Mouse (Mus musculus) urinary bladder, postnatal 4 days (tissue): ENCODE data around the gene Rpl7l1.
"Not testable (repeated sequence)": the region's sequence is repeated elsewhere in the genome, so short reads cannot be mapped to it uniquely, and the experiment has no call there.

Experiments
- DNase-seq, 2 experiments: peaks; one replicate each; pipeline ENCODE4 v3.0.0; 2021 to 2022; ENCODE audit warnings: low spot score in 2 of 2

The Rpl7l1 gene

DNA sequence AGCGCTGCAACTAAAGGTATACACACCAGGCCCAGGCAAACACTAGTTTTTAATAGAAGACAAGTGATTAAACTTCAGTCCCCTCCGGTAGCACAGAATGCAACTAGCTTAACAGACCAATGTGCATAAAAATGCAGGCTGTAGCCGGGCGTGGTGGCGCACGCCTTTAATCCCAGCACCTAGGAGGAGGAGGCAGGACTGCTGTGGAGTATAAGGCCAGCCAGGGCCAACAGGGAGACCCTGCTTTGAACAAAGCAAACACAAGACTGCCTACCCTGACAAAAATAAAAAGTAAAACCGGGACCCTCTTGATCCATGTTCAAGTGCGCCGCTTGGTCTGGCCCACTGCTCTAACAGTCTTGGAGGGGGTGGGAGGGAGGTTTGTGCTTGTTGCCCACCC lies 7.4 kb downstream of the Rpl7l1 start:
- DNase-seq: no peak

GRCm38 (mm10) chr17:46774131-46774472 lies 8.4 kb downstream of the Rpl7l1 start:
- DNase-seq: no peak

- DNase-seq: no peak
These were observed 9.0 kb downstream of the Rpl7l1 start for GRCm38 (mm10) chr17:46773278-46774130.

- peak; percentile 80 to 84 for DNase-seq
These were observed 9.8 kb downstream of the Rpl7l1 start, which contains the start of gene 2310039H08Rik for GRCm38 (mm10) chr17:46772404-46773277. Gene 2310039H08Rik, plus strand, starts transcription at chr17:46772635.

DNA sequence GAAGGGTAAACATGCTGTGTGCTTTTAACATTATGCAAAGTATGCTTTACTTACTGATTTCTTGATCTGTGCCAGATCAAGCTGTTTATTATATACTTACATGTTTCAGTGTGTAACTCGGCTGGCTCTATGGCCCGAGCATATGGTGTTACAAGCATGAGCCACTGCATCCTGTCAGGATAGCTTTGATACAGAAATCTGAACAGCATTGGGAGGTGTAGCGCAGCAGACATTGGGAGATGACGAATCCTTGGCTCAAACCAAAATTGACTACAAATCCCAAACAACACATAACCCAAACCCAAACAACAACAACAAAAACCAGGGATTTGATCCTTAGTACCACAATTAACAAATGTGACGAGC lies 10.5 kb downstream of the Rpl7l1 start:
- DNase-seq: no peak

DNA sequence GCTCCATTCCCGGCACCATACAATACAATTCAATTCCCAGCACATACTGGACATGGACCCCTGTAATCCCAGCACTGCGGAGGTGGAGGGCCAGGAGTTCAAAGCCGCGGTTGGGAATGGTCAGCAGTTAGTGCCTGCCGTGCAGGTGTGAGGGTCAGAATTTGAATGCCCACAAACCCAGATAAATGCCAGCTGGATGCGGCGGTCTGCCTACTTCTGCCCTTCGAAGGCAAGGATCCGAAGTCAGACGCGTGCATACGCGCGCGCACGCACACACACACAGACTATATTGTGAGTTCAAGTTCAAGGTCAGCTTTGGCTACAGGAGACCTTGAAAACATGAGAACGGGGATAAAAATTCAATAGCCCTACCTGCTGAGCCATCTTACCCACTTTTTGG lies 10.9 kb downstream of the Rpl7l1 start:
- DNase-seq: no peak

DNA sequence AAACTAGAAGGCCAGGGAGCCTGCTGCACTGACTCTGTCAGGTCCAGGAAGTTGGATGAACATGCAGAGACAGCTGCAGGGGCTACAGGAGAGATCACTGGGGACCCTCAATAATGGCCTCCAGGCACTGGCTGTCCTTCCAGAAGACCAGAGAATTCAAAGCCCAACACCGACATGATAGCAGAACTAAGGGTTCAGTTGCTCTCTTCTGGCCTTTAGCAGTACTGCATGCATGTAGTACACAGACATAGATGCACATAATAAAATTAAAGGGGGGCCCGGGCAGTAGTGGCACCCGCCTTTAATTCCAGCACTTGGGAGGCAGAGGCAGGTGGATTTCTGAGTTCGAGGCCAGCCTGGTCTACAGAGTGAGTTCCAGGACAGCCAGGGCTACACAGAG lies 11.4 kb downstream of the Rpl7l1 start:
- DNase-seq: no peak

GRCm38 (mm10) chr17:46770546-46770945 lies 11.9 kb downstream of the Rpl7l1 start:
- no peak for DNase-seq

GRCm38 (mm10) chr17:46767868-46768267 lies 14.6 kb downstream of the Rpl7l1 start:
- DNase-seq: no peak

DNA sequence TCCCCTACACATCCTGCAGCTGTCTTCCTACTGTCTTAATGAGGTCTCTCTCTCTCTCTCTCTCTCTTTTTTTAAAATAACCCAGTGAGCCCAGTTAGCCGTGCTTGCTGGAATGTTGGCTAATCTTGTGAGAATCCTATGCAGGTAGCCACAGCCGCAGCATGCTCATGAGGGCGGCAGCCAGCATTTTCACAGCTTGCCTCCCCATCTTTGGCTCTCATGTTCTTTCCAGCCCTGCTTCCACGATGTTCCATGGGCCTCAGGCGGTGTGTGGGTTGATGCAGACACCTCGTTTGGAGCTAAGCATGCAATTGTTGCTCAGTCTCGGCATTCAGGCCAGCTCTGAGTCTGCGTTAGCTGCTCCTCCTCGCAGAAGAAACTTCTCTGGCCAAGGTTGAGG lies 17.6 kb downstream of the Rpl7l1 start:
- not testable (repeated sequence) for DNase-seq

DNA sequence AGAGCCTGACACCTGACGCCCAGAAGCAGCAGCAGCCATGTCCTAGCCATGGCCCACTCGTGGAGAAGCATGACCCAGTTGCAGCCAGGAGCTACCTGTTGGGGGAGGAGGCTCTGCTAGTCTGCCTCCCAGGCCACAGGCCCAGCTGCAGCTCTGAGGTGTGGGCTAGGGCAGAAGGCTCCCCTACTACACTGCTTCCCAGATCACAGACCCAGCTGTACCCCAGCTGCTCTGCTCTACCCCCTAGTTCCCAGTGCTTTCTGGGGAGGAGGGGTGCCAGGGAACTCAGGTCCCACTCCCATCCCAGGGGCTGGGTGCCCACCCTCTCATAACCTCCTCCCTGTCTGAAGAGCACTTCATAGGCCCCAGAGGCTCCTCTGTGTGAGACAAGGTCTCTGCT lies 18.9 kb downstream of the Rpl7l1 start, which contains the start of gene Ptcra:
Gene Ptcra, minus strand, starts transcription at position 169 of the 400 bp plus-strand sequence.
- DNase-seq: no peak

- DNase-seq: no peak
These were observed 23.7 kb downstream of the Rpl7l1 start for GRCm38 (mm10) chr17:46758753-46759152.

- DNase-seq: peak; percentile 97 to 99
These were observed 30.5 kb downstream of the Rpl7l1 start, which contains the start of gene Cnpy3 for GRCm38 (mm10) chr17:46751794-46752556. Gene Cnpy3, minus strand, starts transcription at chr17:46752214.

- no peak for DNase-seq
These were observed 31.2 kb downstream of the Rpl7l1 start for GRCm38 (mm10) chr17:46751056-46751793.

- no peak for DNase-seq
These were observed 31.9 kb downstream of the Rpl7l1 start for GRCm38 (mm10) chr17:46750580-46750979.

- no peak for DNase-seq
These were observed 33.2 kb downstream of the Rpl7l1 start for GRCm38 (mm10) chr17:46749282-46749681.

- no peak for DNase-seq
These were observed 34.7 kb downstream of the Rpl7l1 start for GRCm38 (mm10) chr17:46747806-46748205.

GRCm38 (mm10) chr17:46747234-46747633 lies 35.2 kb downstream of the Rpl7l1 start:
- no peak for DNase-seq

DNA sequence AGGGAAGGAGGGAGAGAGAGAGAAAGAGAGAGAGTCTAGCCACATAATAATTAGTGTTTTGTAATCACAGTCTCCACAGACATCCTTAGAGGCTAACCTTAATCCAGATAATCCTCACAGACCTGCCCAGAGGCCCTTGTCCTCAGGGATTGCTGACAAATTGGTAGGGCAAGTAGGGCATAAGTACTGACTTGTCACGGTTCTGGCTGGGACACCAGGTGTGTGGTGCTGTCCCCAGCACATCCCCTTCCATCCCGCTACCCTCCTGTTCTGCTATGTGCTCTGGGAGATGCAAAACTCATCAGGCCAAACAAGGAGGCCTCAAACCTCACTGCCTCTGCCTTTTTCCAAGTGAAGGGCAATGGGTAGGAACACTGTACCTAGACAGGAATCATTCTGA lies 37.0 kb downstream of the Rpl7l1 start:
- DNase-seq: no peak

GRCm38 (mm10) chr17:46742986-46743385 lies 39.5 kb downstream of the Rpl7l1 start:
- DNase-seq: no peak

DNA sequence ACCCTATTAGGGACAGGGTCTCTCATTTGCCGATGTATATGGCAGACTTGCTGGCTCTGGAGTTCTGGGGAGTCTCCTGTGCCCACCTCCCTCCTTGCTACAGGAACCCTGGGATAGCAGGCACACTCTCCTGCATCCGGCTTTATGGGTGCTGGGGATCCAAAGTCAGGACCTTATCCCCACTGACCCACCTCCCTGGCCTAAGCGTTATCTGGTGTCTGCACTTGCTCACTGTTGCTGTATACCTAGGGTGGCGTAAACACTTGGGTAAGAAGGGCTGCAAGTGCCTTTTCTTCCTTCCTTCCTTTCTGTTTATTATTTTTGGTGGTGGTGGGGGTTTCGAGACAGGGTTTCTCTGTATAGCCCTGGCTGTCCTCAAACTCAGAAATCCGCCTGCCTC lies 41.2 kb downstream of the Rpl7l1 start:
- no peak for DNase-seq
